ENCODE assay signal across 13 mouse cellular contexts in the genomic region with DNA sequence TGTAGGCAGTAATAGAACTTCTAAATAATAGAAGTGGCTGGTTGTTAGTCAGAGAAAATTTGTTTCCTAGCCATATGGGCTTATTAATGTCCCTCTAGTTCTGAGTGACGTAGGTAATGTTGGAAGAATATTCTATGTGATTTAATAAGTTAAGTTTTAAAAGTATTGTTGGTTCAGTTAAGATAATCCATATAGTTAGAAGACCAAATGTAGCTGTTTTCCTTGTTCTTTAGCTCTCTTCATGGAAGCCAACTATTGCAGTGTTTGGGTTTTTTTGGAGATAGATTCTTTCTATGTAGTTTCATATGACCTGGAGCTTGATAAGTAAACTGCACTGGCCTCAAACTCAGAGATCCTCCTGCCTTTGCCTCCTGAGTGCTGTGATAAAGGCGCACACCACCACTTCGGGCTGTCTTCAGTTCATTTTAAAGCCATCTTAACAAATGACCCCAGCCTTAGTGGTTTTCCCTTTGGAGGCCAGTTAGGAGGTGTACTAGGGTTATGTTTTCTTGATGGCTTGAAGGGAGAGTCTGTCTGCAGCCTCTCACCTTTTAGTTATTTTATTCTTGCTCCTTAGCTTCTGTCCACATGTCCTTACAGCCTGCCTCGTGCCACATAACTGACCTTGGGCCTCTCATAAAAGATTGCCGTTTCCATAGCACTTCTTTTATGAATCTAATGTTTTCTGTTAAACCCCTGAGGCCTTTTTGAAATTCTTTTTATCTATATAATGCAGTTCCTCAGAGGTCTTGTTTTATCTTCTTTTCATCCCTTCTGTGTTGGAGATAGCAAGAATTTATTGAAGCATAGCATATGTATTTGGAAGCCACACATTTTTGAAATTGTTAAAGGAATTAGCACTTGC. TPM values are rescaled to one million over a fixed set of nuclear protein-coding genes. Genes with fewer than 3 reads are reported as not detected.
DNase-seq lines count a peak whose midpoint lies in the region; ATAC-seq and TF ChIP-seq lines count a peak whose summit lies in the region.
"Had no signal": no experiment of that assay in that cellular context is flagged by ENCODE, and none has a peak within 500 bp of the region (broad histone marks: within the 10 kb centered on the region; RNA-seq: fewer than 3 reads in every experiment).

No protein-coding gene starts in this region.

- H3K9me3 ChIP-seq in MEL (replicated peaks; ENCODE audit: insufficient read depth, low read length), result no peaks in the 10 kb centered on the region
- H3K9me3 ChIP-seq in liver, embryonic 14.5 days (ENCODE audit: control insufficient read depth, low read length), result no peaks in the 10 kb centered on the region

- TF ChIP-seq EP300 in MEL (IDR thresholded peaks at IDR 0.05; ENCODE audit: low read depth in 1 of 2, low read length in 2 of 2), result peak; percentile 99
- peak; percentile 82 for TF ChIP-seq EP300 in liver, embryonic 14.5 days (IDR thresholded peaks at IDR 0.05; ENCODE audit: low read depth)

- H3K4me2 ChIP-seq in liver, embryonic 14.5 days (ENCODE audit: low read depth), result peak overlapping the region; percentile 73

- WGBS in liver, embryonic 14.5 days (ENCODE audit: insufficient replicate concordance), result 20% methylated on average over 5 of the region's 5 CpGs
- 50% methylated on average over 5 of the region's 5 CpGs for WGBS in cerebellum, adult 2 months

- peak overlapping the region; percentile 99 for H3K27ac ChIP-seq in MEL (ENCODE audit: control insufficient read depth, low read depth, low read length)
- peak overlapping the region; percentile 92 for H3K27ac ChIP-seq in liver, embryonic 14.5 days
- H3K27ac ChIP-seq in left cerebral cortex, adult 2 months, result no peak overlapping the region
- H3K27ac ChIP-seq in cerebellum, adult 2 months (ENCODE audit: insufficient read depth, low read length), result no peak overlapping the region

- intact Hi-C loops in heart, postnatal 25 days (cut with DNase I), result no loop called here
- intact Hi-C loops in left cerebral cortex, adult 2 months (cut with DNase I), result no loop called here

- no peaks in the 10 kb centered on the region for H3K27me3 ChIP-seq in MEL (ENCODE audit: control insufficient read depth in 1 of 2, insufficient read depth in 2 of 2, low read length in 2 of 2)
- no peaks in the 10 kb centered on the region for H3K27me3 ChIP-seq in liver, embryonic 14.5 days (ENCODE audit: control insufficient read depth, insufficient read depth, low read length)
- no peaks in the 10 kb centered on the region for H3K27me3 ChIP-seq in cerebellum, adult 2 months (ENCODE audit: control insufficient read depth, insufficient read depth, low read length)

- peak; percentile 74 for ATAC-seq in liver, embryonic 14.5 days (ENCODE audit: insufficient read depth)

- TF ChIP-seq RAD21 in MEL (IDR thresholded peaks at IDR 0.05; ENCODE audit: low read depth, low read length), result no peak

- peaks cover 39 to 49% of the 10 kb centered on the region in 2 experiments for H3K4me1 ChIP-seq in MEL (ENCODE audit: control insufficient read depth in 1 of 2, insufficient read depth in 2 of 2, low read length in 2 of 2)
- peaks cover 35 to 51% of the 10 kb centered on the region in 2 experiments for H3K4me1 ChIP-seq in liver, embryonic 14.5 days (replicated peaks; ENCODE audit: control insufficient read depth in 2 of 2, insufficient read depth in 2 of 2, low read length in 1 of 2)
- H3K4me1 ChIP-seq in cerebellum, adult 2 months (ENCODE audit: control insufficient read depth, insufficient read depth, low read length), result peaks cover 2% of the 10 kb centered on the region; the same call in 1 of the 2 replicates

- TF ChIP-seq CTCF in MEL (IDR thresholded peaks at IDR 0.05 in 2 of 3, conservative IDR thresholded peaks at IDR 0.05 in 1 of 3; ENCODE audit: control insufficient read depth in 1 of 3, insufficient read depth in 1 of 3, low read depth in 2 of 3, low read length in 3 of 3, poor library complexity in 1 of 3, severe bottlenecking in 1 of 3), result no peak
- TF ChIP-seq CTCF in liver, embryonic 14.5 days (IDR thresholded peaks at IDR 0.05; ENCODE audit: low read depth), result no peak
- no peak for TF ChIP-seq CTCF in left cerebral cortex, adult 2 months (IDR thresholded peaks at IDR 0.05)
- no peak for TF ChIP-seq CTCF in cerebellum, adult 2 months (IDR thresholded peaks at IDR 0.05; ENCODE audit: borderline replicate concordance, insufficient read depth, low read depth, low read length)

- peak; percentile 55 for DNase-seq in heart, adult 11 months
- no peak for DNase-seq in heart, postnatal 25 days (ENCODE audit: low spot score)
- DNase-seq in MEL (ENCODE audit: low read depth, low spot score), result peak; percentile 79
- peak; percentile 56 for DNase-seq in c-Kit-positive CD71-positive TER-119-positive erythroid progenitor cells, embryonic 14.5 days (ENCODE audit: low spot score)
- peak; percentile 37 to 52 (median 50) for DNase-seq in liver, embryonic 14.5 days (ENCODE audit: low read depth in 3 of 3, low spot score in 3 of 3)
- no peak for DNase-seq in lung, adult 18-20 months
- no peak for DNase-seq in left cerebral cortex, adult 2 months (ENCODE audit: extremely low spot score in 1 of 2, low spot score in 2 of 2)
- no peak for DNase-seq in cerebellum, adult 2 months
- DNase-seq: cerebellum, postnatal 36 days; kidney, adult 11 months; kidney, postnatal 36 days; spleen, adult 18-20 months; thymus, adult 18-20 months had no signal

- TF ChIP-seq POLR2A in MEL (IDR thresholded peaks at IDR 0.05; ENCODE audit: control insufficient read depth in 1 of 2, insufficient read depth in 1 of 2, low read depth in 1 of 2, low read length in 2 of 2, poor library complexity in 1 of 2), result 0 out of 4 replicates have a peak, but pooled peaks of 1 of the 2 experiments have one; percentile 39
- TF ChIP-seq POLR2A in cerebellum, adult 2 months (IDR thresholded peaks at IDR 0.05; ENCODE audit: borderline replicate concordance, insufficient read depth, low read length), result no peak

- peaks cover 41% of the 10 kb centered on the region for H3K79me2 ChIP-seq in MEL (ENCODE audit: control insufficient read depth, insufficient read depth, low read length, poor library complexity)

- H3K9ac ChIP-seq in MEL (ENCODE audit: control insufficient read depth, low read depth, low read length, poor library complexity, severe bottlenecking), result peak overlapping the region; percentile 59
- peak overlapping the region; percentile 43 for H3K9ac ChIP-seq in liver, embryonic 14.5 days (replicated peaks)

- H3K36me3 ChIP-seq in MEL (ENCODE audit: control insufficient read depth in 1 of 2, insufficient read depth in 2 of 2, low read length in 2 of 2), result peaks cover 21 to 67% of the 10 kb centered on the region in 2 experiments
- peaks cover 7% of the 10 kb centered on the region for H3K36me3 ChIP-seq in liver, embryonic 14.5 days (replicated peaks; ENCODE audit: control insufficient read depth, insufficient read depth, low read depth)

- peak overlapping the region in 1 of 2 experiments; percentile 7; a peak in 1 of 4 replicates for H3K4me3 ChIP-seq in MEL (ENCODE audit: control insufficient read depth in 1 of 2, insufficient read depth in 1 of 2, low read depth in 2 of 2, low read length in 2 of 2)
- H3K4me3 ChIP-seq in liver, embryonic 14.5 days (ENCODE audit: insufficient read depth in 1 of 2, low read depth in 2 of 2, low read length in 2 of 2), result peak overlapping the region in 1 of 2 experiments; percentile 34; a peak in 2 of 4 replicates
- no peak overlapping the region for H3K4me3 ChIP-seq in left cerebral cortex, adult 2 months
- no peak overlapping the region for H3K4me3 ChIP-seq in cerebellum, adult 2 months (replicated peaks; ENCODE audit: insufficient read depth, low read depth, low read length)

TF ChIP-seq in MEL, 35 proteins besides CTCF, POLR2A, EP300 and RAD21 (continues in another document):
- TF ChIP-seq ZKSCAN1 (IDR thresholded peaks at IDR 0.05; ENCODE audit: low read depth, low read length) (no peak), NELFE (IDR thresholded peaks at IDR 0.05; ENCODE audit: low read depth, low read length) (no peak), POLR2AphosphoS2 (IDR thresholded peaks at IDR 0.05; ENCODE audit: low read length) (no peak; the same call in 1 of the 2 replicates), ELF1 (IDR thresholded peaks at IDR 0.05; ENCODE audit: low read depth, low read length) (peak; percentile 40; the same call in 1 of the 2 replicates), JUND (IDR thresholded peaks at IDR 0.05; ENCODE audit: low read depth, low read length) (no peak), MEF2A (IDR thresholded peaks at IDR 0.05; ENCODE audit: extremely low read depth, insufficient replicate concordance, low read depth, low read length, poor library complexity, severe bottlenecking) (no peak), TAL1 (IDR thresholded peaks at IDR 0.05; ENCODE audit: low read length) (peak; percentile 89), KAT2A (conservative IDR thresholded peaks at IDR 0.05; ENCODE audit: low read depth, low read length) (peak; percentile 12; the same call in 1 of the 2 replicates), BHLHE40 (IDR thresholded peaks at IDR 0.05; ENCODE audit: borderline replicate concordance, low read depth, low read length) (peak; percentile 71), MAZ (IDR thresholded peaks at IDR 0.05; ENCODE audit: low read depth, low read length) (peak; percentile 76; the same call in 1 of the 2 replicates), TBP (IDR thresholded peaks at IDR 0.05; ENCODE audit: low read depth, low read length) (no peak), MYC (IDR thresholded peaks at IDR 0.05; ENCODE audit: low read depth, low read length) (peak; percentile 91), MXI1 (IDR thresholded peaks at IDR 0.05; ENCODE audit: low read depth, low read length) (peak; percentile 89), MAX (IDR thresholded peaks at IDR 0.05; ENCODE audit: low read length) (peak; percentile 81; the same call in 1 of the 2 replicates)

RNA-seq across cellular contexts. Expression of gene 1810049J17Rik, which starts 19.1 kb away (rescaled TPM):
- 1 to 10 TPM in 1 of 2 experiments, not detected in 1; 1.1 TPM for total RNA-seq in heart, postnatal 25 days (2021)
- total RNA-seq in MEL (2012; rRNA removed), result 17.9 and 23.9 TPM in 2 replicates
- not detected for polyA plus RNA-seq in MEL (2012; ENCODE audit: insufficient read depth in 1 of 2, insufficient read length in 2 of 2, low read depth in 1 of 2, low replicate concordance in 2 of 2, missing spikeins in 1 of 2)
- not detected in 2 replicates for polyA plus RNA-seq in liver, embryonic 14.5 days (2012; rRNA removed)
- polyA plus RNA-seq in liver, embryonic 14.5 days (2014; fragmentation: Nextera tagmentation; extraction: Ambion mirVana), result 2.3 and 3.1 TPM in 2 replicates
- total RNA-seq in left cerebral cortex, adult 2 months (2021), result 1 to 10 TPM; 1.2 to 2.6 TPM
- polyA plus RNA-seq in cerebellum, adult 2 months (2012; rRNA removed), result not detected in 2 replicates

RNA-seq across cellular contexts. Expression of gene Golph3, which starts 19.5 kb away (rescaled TPM):
- 10 to 100 TPM; 81.6 to 89.8 TPM for total RNA-seq in heart, postnatal 25 days (2021)
- total RNA-seq in MEL (2012; rRNA removed), result 99.2 and 113 TPM in 2 replicates
- 100 to 1,000 TPM in 1 of 2 experiments, 10 to 100 TPM in 1; 81.1 to 149 TPM for polyA plus RNA-seq in MEL (2012; ENCODE audit: insufficient read depth in 1 of 2, insufficient read length in 2 of 2, low read depth in 1 of 2, low replicate concordance in 2 of 2, missing spikeins in 1 of 2)
- 33.8 and 35.2 TPM in 2 replicates for polyA plus RNA-seq in liver, embryonic 14.5 days (2012; rRNA removed)
- 58.4 and 60.9 TPM in 2 replicates for polyA plus RNA-seq in liver, embryonic 14.5 days (2014; fragmentation: Nextera tagmentation; extraction: Ambion mirVana)
- total RNA-seq in left cerebral cortex, adult 2 months (2021), result 100 to 1,000 TPM; 103 to 108 TPM
- 89.1 and 91.2 TPM in 2 replicates for polyA plus RNA-seq in cerebellum, adult 2 months (2012; rRNA removed)

Comparison
In these comparisons a context has a peak if more than half of its experiments do, and no peak if none do; other contexts are left out.
1. DNase-seq: peak in heart, adult 11 months (single experiment), MEL (single experiment), c-Kit-positive CD71-positive TER-119-positive erythroid progenitor cells, embryonic 14.5 days (single experiment) and liver, embryonic 14.5 days (3 of 3); none in heart, postnatal 25 days (single experiment), lung, adult 18-20 months (0 of 2), left cerebral cortex, adult 2 months (0 of 2) and cerebellum, adult 2 months (0 of 2).
2. H3K27ac ChIP-seq: peak in MEL (single experiment) and liver, embryonic 14.5 days (single experiment); none in left cerebral cortex, adult 2 months (single experiment) and cerebellum, adult 2 months (single experiment).